Mouse (Mus musculus) intestine, embryonic 14.5 days (tissue): ENCODE measurements around the gene Primpol. TPM values are rescaled to one million over a fixed set of nuclear protein-coding genes. Genes with fewer than 3 reads are reported as not detected.
A peak's percentile ranks its signal among the peaks of the same experiment; 100 is the strongest.

ENCODE experiments used
- ATAC-seq: fragments of 200-750 bp; cut with Nextera tagmentation; replicated peaks from 2 replicates; pipeline ENCODE4 v1.8.0; 2017; ENCODE audit warnings: low read depth, moderate number of reproducible peaks, moderate TSS enrichment, moderate library complexity; ENCODE audit not compliant: low FRiP score, low TSS enrichment
- DNase-seq: peaks from one replicate; pipeline ENCODE4 v3.0.0-alpha.2; 2018; ENCODE audit warnings: low spot score
- H3K27ac ChIP-seq: fragments of 300-500 bp; sonication (generic); 2 replicates; pipeline ENCODE4 v1.5.1; 2014; ENCODE audit warnings: low read depth, mild to moderate bottlenecking, control low read depth
- H3K27me3 ChIP-seq: fragments of 300-500 bp; sonication (generic); replicated peaks from 2 replicates; pipeline ENCODE4 v1.6.1; 2014; ENCODE audit warnings: low read length, control low read depth; ENCODE audit not compliant: control insufficient read depth, insufficient read depth
- H3K36me3 ChIP-seq: fragments of 300-500 bp; sonication (generic); 2 replicates; pipeline ENCODE4 v1.6.1; 2014; ENCODE audit warnings: low read length, control low read depth; ENCODE audit not compliant: control insufficient read depth, insufficient read depth
- H3K4me1 ChIP-seq: fragments of 300-500 bp; sonication (generic); replicated peaks from 2 replicates; pipeline ENCODE4 v1.6.1; 2014; ENCODE audit warnings: low read length, control low read depth, mixed read lengths; ENCODE audit not compliant: control insufficient read depth, insufficient read depth
- H3K4me2 ChIP-seq: fragments of 300-500 bp; sonication (generic); 2 replicates; pipeline ENCODE4 v1.6.1; 2014; ENCODE audit warnings: low read length
- H3K4me3 ChIP-seq: fragments of 300-500 bp; sonication (generic); 2 replicates; pipeline ENCODE4 v1.5.1; 2014; ENCODE audit warnings: low read depth, low read length, control low read depth, mixed read lengths
- H3K9ac ChIP-seq: fragments of 300-500 bp; sonication (generic); 2 replicates; pipeline ENCODE4 v1.6.1; 2014; ENCODE audit warnings: mild to moderate bottlenecking, low read length
- H3K9me3 ChIP-seq: fragments of 300-500 bp; sonication (generic); 2 replicates; pipeline ENCODE4 v1.6.1; 2016; ENCODE audit warnings: low read length, control low read depth; ENCODE audit not compliant: control insufficient read depth
- WGBS: fragments of 180-500 bp; shearing (Covaris S2); extraction: QIAGEN DNeasy Blood & Tissue Kit; methylation state at CpG from one replicate; pipeline ENCODE4 v1.1.7; 2014; 5-methylcytosine and 5-hydroxymethylcytosine counted together
- polyA plus RNA-seq: library from polyadenylated mRNA; unstranded; fragments of >200 nt; fragmentation: Nextera tagmentation; extraction: Ambion mirVana; gene quantifications from 2 replicates; pipeline ENCODE4 v1.2.1, GENCODE M21; 2014

Gene Primpol
- polyA plus RNA-seq, 1 experiment from 2014 or later = 16.0 TPM

DNA sequence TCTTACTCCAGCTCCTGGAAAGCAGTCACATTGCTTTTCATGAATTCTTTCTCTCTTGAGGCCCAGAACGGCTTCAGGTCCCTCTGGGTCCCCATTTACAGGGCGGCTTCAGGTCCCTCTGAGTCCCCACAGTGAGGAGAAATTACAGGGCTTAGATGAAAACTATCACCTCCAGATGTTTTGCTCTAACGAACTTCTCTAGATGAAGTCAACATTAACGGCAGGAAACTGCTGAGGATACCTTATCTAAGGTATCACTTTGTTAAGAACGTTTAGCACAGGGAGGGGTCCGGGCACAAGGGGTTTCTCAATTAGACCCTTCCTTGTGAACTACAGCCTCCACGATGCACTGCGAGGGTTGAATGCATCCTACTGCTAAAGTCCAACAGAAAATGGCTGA, 1.1 kb downstream of the Primpol start:
- ATAC-seq (no peak), DNase-seq (peak; percentile 49)
- Histone ChIP-seq H3K9ac (no peak overlapping the region), H3K4me3 (no peak overlapping the region), H3K4me2 (peak overlapping the region; percentile 65), H3K27ac (no peak overlapping the region), H3K9me3 (no peaks in the 10 kb centered on the region), H3K4me1 (peaks cover 13% of the 10 kb centered on the region; the same call in 1 of the 2 replicates), H3K27me3 (no peaks in the 10 kb centered on the region), H3K36me3 (0 out of 2 replicates have a peak, but pooled peaks cover 3% of the 10 kb centered on the region)
- WGBS = 81% methylated on average over 8 of the region's 8 CpGs

- H3K4me2 ChIP-seq = no peak overlapping the region
- WGBS = 58% methylated on average over 4 of the region's 4 CpGs
- no peak overlapping the region for H3K4me3 ChIP-seq
These were observed 3.6 kb downstream of the Primpol start for GRCm38 (mm10) chr8:46613377-46613776.

DNA sequence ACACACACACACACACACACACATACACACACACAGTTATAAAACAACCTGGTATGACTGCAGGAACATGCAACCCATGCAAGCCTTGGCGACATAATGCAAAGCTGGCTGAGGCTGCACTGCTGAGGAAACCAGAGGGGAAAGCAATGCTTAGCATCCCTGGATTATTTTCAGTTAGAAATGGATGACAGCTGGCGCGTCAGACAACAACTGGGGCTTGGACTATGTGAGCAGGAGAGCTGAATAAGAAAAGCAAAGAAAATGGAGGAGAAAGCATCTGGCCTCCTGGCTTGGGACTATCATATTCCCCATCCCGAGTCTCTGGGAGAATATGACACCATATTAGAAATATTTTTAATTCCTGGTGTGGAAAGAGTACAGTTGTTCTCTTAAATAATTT, 4.1 kb downstream of the Primpol start:
- no peak for ATAC-seq
- no peaks in the 10 kb centered on the region for H3K27me3 ChIP-seq
- peaks cover 11% of the 10 kb centered on the region for H3K36me3 ChIP-seq
- no peaks in the 10 kb centered on the region for H3K9me3 ChIP-seq
- H3K4me3 ChIP-seq = no peak overlapping the region
- peaks cover 6% of the 10 kb centered on the region; the same call in 1 of the 2 replicates for H3K4me1 ChIP-seq
- no peak overlapping the region for H3K4me2 ChIP-seq
- no peak overlapping the region for H3K27ac ChIP-seq
- WGBS = 73% methylated on average over 4 of the region's 4 CpGs
- no peak overlapping the region for H3K9ac ChIP-seq
- no peak for DNase-seq

More at GRCm38 (mm10) chr8:46613377-46613776, 3.6 kb downstream of the Primpol start:
- H3K36me3 ChIP-seq = peaks cover 11% of the 10 kb centered on the region
- H3K4me1 ChIP-seq = peaks cover 6% of the 10 kb centered on the region; the same call in 1 of the 2 replicates
- DNase-seq = no peak
- H3K9me3 ChIP-seq = no peaks in the 10 kb centered on the region
- no peaks in the 10 kb centered on the region for H3K27me3 ChIP-seq
- H3K27ac ChIP-seq = no peak overlapping the region
- H3K9ac ChIP-seq = no peak overlapping the region
- ATAC-seq = no peak

GRCm38 (mm10) chr8:46611557-46611956, 5.5 kb downstream of the Primpol start:
- Histone ChIP-seq H3K4me2 (no peak overlapping the region), H3K36me3 (peaks cover 11% of the 10 kb centered on the region), H3K9me3 (no peaks in the 10 kb centered on the region), H3K9ac (no peak overlapping the region), H3K27me3 (no peaks in the 10 kb centered on the region), H3K4me3 (no peak overlapping the region), H3K4me1 (peaks cover 6% of the 10 kb centered on the region; the same call in 1 of the 2 replicates), H3K27ac (no peak overlapping the region)
- WGBS = 76% methylated on average over 8 of the region's 8 CpGs
- no peak for DNase-seq
- ATAC-seq = no peak

GRCm38 (mm10) chr8:46606930-46607329, 10.1 kb downstream of the Primpol start:
- no peaks in the 10 kb centered on the region for H3K27me3 ChIP-seq
- ATAC-seq = no peak
- H3K36me3 ChIP-seq = peaks cover 29% of the 10 kb centered on the region
- H3K27ac ChIP-seq = no peak overlapping the region
- no peak overlapping the region for H3K4me2 ChIP-seq
- H3K4me1 ChIP-seq = no peaks in the 10 kb centered on the region; the same call in 1 of the 2 replicates
- DNase-seq = no peak
- no peaks in the 10 kb centered on the region for H3K9me3 ChIP-seq
- H3K9ac ChIP-seq = no peak overlapping the region
- H3K4me3 ChIP-seq = no peak overlapping the region
- 62% methylated on average over 1 of the region's 1 CpGs for WGBS

DNA sequence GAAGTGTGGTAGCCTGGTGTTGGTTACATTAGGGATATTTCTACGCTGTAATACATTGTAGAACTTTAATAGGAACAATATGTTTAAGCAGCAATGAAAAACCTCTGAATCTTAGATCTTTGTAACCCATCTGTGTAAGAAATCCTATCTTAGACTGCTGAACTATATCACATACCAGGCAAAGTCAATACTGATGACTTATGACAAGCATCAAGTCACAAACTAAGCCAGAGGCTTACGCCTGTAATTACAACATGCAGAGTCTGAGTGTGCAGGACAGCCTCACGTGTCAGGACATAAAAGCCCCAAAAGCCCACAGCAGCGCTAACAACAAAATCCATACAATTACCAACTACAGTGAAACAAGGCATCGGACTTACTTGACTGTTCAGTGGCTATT, 13.4 kb downstream of the Primpol start:
- Histone ChIP-seq H3K9me3 (no peaks in the 10 kb centered on the region), H3K27me3 (no peaks in the 10 kb centered on the region), H3K27ac (no peak overlapping the region), H3K4me2 (no peak overlapping the region), H3K4me1 (no peaks in the 10 kb centered on the region), H3K36me3 (peaks cover 25% of the 10 kb centered on the region), H3K4me3 (no peak overlapping the region), H3K9ac (no peak overlapping the region)
- 87% methylated on average over 5 of the region's 5 CpGs for WGBS
- no peak for DNase-seq
- ATAC-seq = no peak

DNA sequence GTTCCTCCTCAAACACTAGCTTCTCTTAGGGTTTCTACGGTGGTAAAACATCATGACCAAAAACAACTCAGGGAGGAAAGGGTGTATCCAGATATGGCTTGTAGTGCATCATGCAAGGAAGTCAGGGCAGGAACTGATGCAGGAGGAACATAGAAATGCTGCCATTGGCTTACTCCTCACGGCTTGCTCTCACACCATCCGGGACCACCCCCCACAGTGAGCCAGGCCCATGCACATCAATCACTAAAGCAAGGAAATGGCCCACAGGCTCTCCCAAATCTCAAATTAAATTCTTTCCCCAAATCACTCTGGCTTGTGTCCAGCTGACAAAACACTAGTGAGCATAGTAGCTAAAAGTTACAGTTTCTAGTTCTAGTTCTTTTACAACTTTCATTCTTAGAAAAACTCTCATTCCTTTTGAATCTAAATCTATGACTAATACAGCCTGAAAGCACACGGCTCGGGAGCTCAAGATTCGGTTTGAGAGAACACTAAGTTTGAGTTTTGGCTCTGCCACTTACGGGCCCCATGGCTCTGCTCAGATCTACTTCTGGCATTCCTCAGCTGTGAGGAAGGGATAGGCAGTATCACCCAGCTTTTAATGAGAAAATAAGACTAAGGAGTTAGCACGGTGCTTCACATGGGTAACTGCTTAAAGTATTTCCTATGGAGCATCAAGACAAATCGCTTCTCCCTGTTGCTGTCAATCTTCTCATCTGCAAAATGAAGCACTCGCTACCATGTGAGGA, 15.9 kb downstream of the Primpol start:
- Histone ChIP-seq H3K4me1 (no peaks in the 10 kb centered on the region), H3K9ac (no peak overlapping the region), H3K27me3 (no peaks in the 10 kb centered on the region), H3K4me2 (no peak overlapping the region), H3K9me3 (no peaks in the 10 kb centered on the region), H3K4me3 (no peak overlapping the region), H3K27ac (no peak overlapping the region), H3K36me3 (peaks cover 30% of the 10 kb centered on the region)
- no peak for ATAC-seq
- DNase-seq = no peak
- WGBS = 56% methylated on average over 10 of the region's 10 CpGs

DNA sequence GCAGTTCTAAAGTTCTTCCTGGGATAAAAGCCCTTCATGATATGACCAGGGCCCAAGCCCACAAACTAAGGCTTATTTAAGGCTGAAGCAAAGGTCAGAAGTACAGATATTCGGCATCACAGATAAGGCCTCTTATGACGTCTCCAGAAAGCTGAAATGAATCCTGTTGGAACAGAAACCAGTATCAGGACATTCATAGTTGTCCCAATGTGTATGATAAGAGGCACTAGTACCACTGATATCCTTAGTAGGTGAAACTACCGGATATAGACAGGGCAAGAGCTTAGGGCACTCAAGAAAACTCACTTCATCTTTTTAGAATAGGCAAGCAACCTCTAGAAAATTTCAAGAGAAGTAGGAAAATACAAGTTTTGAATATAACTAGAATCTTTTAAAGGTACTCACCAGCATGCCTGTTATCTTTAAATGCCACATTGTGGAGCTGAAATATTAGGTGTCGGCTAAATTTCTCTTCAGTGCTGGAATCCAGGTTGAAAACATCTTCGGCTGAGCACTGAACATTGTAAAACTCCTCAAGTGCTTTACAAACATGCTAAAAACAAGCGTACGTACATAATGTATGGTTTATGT, 17.6 kb downstream of the Primpol start:
- H3K9ac ChIP-seq = no peak overlapping the region
- H3K36me3 ChIP-seq = peaks cover 16% of the 10 kb centered on the region
- H3K27me3 ChIP-seq = no peaks in the 10 kb centered on the region
- no peak overlapping the region for H3K4me3 ChIP-seq
- H3K4me2 ChIP-seq = no peak overlapping the region
- ATAC-seq = no peak
- 84% methylated on average over 7 of the region's 7 CpGs for WGBS
- no peak for DNase-seq
- H3K9me3 ChIP-seq = no peaks in the 10 kb centered on the region
- H3K4me1 ChIP-seq = no peaks in the 10 kb centered on the region
- no peak overlapping the region for H3K27ac ChIP-seq

- Histone ChIP-seq H3K27ac (no peak overlapping the region), H3K4me3 (no peak overlapping the region), H3K27me3 (no peaks in the 10 kb centered on the region), H3K4me1 (no peaks in the 10 kb centered on the region), H3K36me3 (peaks cover 16% of the 10 kb centered on the region), H3K4me2 (no peak overlapping the region), H3K9me3 (no peaks in the 10 kb centered on the region), H3K9ac (no peak overlapping the region)
- no peak for ATAC-seq
- WGBS = 92% methylated on average over 5 of the region's 5 CpGs
- DNase-seq = no peak
These were observed 18.3 kb downstream of the Primpol start for GRCm38 (mm10) chr8:46598753-46599152.
